Mouse (Mus musculus) ovary, postnatal 36 days (tissue): Measurements from ENCODE around the gene Ano3.
A peak's percentile ranks its signal among the peaks of the same experiment; 100 is the strongest.

ENCODE experiments used
- DNase-seq: peaks from one replicate; pipeline ENCODE4 v3.0.0; 2022; ENCODE audit warnings: low spot score, mixed read lengths

Ano3 gene

DNA sequence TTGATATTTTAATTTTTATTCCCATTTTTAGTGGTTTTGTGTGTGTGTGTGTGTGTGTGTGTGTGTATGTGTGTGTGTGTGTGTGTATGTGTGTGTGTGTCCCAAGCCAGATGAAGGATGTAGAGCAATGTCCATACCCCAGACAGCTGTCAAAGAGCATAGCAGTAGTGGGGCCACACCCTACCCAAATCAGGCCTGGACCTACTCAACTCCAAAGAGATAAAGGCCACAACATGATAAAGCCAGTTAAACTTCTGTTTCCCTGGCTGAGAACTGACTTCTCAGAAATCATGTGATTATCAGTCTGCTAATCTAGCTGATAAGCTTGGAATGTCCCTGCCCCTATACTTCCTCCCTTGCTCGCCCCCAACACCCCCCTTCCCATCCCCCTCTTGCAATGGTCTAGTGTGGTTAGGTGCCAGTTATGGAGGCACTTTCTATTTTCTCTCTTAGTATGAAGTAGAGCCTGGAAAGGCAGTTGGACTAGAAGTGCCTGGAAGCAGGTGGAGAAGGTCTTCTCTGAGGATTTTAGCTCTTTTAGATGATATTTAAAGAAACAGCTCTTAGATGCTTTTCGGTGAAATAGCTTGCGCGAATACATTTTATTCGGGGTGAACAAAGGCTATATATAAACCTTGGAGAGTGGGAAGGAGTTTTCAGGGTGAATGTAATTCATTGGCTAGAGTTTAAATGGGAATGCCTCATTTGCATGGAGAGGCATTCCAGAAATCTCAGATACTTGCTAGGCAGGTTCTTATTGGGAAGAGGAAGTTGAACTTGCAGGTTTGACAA lies 144.2 kb downstream of the Ano3 start:
- no peak for DNase-seq

DNA sequence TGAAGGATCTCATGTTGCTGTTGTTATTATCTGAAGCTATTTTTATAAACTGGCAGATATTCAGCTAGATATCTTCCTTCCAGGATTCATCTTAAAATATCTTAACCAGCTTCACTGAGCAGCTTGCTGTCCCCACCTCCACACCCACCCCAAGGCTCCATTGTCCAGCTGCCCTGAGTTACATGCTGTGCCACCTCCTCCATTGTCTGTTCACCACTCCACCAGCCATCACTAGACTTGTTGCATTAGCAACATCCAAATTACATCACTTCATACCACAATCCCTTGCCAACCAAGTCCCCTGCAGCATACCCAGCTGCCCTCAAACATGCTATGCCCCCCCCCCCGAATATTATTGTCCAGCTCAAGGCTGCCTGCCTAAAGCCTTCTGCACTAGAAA lies 154.8 kb downstream of the Ano3 start:
- no peak for DNase-seq

DNA sequence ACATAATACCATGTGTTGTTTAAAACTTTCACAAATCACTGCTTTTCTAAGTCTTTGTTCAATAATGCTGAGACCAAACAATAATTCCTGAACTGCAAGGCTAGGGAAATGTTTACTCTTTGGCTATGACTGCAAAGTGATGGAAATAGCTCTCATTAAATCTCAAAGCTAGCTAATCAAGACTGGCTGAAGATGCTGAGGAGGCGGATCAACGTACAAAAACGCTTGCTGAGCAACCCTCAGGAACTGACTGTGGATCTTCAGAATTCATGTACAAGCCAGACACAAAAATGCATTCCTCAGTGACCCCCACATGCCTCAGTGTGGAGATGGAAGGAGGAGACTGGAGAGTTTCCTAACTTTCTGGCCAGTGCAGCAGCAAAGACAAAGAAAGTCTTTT lies 155.3 kb downstream of the Ano3 start:
- no peak for DNase-seq

DNA sequence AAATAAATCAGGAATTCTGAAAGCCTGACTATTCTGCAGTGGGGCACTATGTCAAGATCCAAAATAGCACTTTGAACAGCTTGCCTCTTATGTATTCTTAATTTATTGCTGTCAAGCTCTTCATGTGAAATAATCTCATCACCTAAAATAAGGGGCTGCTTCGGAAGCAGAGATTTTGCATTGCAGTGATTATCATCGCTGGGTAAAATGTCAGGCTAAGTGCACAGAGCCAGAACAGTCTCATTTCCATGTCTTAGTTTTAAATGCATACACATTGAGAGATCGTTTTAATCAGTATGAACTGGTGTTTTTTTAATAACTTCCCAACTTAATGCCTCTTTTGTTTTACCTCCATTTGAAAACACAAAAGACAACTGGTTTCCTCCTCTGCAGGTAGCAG lies 163.3 kb downstream of the Ano3 start:
- DNase-seq, result no peak

DNA sequence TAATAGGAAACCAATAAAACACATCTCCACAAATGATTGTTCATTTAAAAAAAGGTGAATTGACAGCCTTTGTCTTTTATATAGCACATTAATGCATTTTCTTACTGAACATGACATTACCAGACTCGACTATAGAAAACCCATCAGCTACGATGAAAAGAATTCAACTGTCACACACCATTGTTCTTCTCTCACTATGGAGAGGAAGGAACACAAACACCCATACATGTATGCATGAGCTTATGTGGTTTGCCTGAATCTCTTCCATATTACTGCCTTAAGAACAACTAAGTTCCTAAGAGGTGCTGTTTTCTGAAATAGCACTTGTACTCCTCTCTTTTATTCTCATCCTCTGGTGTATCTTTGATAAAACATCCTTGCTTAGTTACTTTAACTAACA lies 191.3 kb downstream of the Ano3 start:
- no peak for DNase-seq

DNA sequence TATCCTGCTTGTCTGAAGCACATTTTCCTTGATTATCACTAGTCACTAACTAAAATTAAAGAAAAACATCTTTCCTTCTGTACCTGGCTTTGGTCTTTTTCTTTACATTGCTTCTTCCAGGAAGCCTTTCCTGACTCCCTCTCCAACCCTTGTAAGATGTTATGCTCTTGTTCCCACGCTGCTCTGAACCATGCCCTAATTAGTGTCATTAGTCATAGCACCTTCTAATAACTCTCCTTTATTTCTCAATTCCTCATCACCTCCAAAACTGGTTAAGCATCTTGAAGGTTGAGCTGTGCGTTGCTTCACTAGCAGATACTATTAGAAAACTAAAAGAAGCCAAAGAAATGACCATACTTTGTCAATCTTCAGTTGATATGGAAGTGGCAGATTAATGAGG lies 193.2 kb downstream of the Ano3 start:
- no peak for DNase-seq

DNA sequence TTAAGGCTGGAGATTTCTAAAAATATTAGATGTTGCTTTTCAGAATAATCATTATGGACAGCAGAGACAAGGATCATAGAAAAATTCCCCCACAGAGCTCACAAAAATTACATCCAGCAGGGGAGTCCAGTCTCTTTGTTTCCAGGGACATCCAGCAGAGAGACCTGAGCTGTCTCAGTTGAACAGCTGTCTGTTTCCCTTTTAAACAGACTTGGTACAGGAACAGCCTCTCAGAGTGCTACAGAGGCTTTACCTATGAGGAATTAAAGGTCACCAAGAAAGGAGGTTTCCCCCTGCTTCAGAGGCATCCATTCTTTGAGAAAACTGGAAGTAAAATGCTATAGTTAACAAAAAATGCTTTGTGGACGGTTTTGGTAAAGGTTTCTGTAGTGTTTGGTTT lies 210.2 kb downstream of the Ano3 start:
- no peak for DNase-seq

DNA sequence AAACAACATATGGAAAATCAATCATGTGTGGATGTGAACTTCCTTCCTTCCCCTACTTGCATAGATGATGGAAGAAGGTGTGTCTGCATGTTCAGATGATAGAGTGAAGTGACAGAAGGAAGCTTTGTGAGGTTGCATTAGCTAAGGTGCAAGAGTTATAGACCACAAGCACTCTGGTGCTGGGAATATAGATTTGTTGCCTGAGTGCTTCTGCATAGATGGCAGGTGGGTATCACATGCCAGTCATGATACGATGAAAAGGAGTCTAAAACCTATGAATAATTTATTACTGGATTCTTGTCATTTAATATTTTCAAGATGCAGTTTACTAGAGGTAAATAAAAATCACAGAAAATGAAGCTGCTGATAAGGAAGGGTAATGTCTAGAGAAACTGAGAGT lies 210.9 kb downstream of the Ano3 start:
- DNase-seq, result no peak

DNA sequence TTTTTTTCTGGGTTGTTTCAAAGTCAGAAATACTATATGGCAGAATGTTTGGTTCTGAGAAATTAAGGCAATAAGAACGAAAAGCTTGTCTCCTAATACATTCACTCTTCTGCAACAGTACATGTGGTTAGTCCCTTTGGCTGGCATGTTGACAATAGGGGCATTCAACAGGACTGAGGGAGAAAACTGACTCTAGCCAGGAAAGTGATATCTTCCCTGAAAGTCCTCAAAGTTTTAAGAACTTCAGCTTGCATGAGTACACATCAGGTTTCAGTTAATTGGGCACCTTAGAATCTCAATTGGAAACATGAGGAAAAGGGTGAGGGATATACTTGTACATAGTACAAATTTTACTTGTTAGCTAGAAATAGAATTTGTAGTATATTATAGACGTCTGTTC lies 212.7 kb downstream of the Ano3 start:
- DNase-seq, result no peak

DNA sequence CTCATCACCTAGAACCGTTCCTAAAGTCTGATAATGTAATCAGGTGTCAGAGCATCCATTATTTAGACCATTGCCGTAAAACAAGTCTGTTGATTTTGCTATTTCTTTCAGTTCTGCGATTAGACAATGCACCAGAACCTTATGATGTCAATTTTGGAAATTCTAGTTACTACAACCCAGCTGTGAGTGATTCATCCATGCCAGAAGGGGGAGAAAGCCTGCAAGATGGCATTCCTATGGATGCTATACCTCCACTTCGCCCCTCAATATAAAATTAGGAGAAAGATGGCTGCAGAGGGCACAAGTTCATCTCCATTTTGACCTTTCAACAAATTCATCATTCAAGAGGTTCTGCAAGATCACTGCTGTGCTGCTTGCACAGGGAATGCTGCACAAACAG lies 213.5 kb downstream of the Ano3 start:
- DNase-seq, result no peak

DNA sequence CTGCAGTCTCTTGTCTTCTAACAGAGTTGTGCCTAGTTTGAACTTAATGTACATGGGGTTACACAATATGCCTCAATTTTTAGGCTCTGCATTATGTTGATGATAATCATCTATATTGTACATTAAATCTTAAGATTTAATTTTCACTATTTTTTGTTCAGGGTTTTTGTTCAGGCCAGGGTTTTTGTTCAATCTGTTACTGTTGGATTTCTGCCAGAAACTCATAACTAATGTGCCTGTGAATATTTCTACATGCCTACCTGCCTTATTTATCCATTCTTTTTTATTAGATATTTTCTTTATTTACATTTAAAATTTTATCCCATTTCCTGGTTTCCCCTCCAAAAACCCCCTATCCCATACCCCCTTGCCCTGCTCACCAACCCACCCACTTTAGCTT lies 224.6 kb downstream of the Ano3 start:
- DNase-seq, result no peak

DNA sequence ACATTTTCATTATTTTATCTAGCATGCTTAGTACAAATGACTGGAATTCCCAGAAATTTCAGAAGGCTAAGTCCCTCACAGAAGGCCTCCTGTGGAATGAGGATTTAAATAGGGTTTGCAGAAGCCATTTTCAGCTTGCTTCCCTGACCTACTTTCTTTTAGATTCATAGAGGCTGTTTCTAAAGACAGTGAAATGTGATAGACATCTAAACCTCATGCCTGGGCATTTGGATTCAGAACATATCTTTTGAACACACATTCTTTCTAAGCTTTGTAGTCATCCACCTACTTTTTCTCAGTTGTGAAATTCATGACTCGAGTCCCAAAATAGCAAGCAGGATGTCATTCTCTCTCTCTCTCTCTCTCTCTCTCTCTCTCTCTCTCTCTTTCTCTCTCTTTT lies 228.5 kb downstream of the Ano3 start:
- DNase-seq, result no peak

DNA sequence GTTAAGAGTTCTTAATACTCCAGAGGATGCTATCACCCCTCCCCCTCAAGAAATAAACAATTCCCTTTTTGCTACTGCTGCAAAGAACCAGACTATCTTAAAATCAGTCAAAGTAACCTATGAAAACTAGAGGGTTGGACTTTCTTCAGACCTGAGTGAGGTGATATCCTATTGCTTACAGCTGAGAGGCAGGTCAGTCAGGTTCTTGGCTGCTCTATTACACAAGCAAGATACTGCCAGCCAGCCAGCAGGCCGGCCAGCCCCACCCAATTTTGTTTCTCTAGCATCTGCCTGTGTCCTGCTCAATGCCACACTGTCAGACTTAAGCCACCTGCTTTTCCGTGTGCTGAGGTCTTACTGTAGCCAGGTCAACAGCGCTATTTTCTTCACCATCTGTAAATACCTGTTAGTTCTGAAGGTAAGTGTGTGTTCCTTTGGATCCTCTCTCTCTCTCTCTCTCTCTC lies 229.4 kb downstream of the Ano3 start, which contains the start of gene Muc15:
Muc15 (plus strand) TSS at position 51 of the 464 bp plus-strand sequence.
- DNase-seq, result no peak

DNA sequence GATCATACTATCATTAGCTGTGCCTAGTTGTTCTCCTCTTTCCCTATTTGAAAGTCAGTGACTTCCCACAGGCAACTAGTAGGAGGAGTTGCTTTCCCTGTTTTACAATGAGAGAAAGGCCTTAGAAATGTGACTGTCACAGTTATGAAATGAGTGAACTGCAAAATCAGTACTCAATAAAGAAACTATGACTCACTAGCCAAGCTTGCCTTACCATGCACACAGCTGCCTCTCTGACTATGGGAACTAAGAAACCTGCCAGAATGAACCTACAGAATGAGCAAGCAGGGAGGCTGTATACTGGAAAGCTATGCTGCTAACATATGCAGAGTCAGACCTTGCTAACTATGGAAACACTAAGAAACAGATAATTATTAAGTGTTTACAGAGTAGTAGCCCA lies 231.7 kb downstream of the Ano3 start:
- no peak for DNase-seq

DNA sequence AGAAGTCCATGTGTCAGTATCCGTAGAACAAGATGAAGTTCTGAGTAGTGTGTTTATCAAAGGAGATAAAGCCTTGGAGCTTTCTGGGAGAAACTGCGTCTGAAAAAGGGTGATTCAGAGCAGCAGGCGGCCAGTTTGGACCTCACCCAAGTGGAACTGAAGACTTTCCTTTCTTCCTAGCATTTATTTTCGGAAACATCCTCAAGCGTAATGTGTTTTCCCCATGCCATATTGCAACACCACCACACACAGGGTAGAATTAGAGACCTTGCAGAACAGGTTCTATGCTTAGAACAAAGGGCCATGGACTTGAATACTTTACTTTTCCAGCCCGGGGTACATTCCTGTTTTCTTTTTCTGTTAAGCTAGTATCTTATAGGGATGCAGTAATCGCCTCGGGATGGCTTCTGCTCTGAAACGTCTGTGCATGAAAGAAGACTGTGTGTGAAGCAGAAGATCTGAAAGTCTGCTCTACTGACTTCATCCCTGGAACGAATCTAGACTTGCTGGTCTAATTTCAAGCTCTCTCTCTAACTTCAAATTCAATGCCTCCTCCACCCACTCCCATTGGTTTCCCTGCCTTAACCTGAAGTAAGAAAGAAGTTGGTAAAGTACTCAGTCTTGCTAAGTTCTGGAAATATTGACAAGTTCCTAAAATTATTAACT lies 240.5 kb downstream of the Ano3 start:
- peak; percentile 10 for DNase-seq

DNA sequence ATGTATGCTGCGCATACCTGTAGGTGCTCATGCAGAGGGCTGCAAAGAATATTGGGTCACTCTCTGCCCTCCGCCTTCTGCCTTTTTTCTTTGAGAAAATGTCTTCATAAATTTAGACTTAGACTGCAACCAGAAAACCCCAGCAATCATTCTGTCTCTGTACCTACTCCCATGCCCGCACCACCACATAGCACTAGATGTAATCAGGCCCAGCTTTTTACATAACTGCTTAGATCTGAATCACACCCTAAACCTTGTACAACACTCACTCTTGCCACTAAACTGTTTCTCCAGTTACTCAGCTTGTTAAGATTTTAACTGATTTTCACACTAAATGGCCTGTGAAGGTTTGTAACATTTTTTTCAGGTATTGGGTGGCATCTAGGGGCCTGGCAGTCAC lies 241.3 kb downstream of the Ano3 start:
- no peak for DNase-seq

DNA sequence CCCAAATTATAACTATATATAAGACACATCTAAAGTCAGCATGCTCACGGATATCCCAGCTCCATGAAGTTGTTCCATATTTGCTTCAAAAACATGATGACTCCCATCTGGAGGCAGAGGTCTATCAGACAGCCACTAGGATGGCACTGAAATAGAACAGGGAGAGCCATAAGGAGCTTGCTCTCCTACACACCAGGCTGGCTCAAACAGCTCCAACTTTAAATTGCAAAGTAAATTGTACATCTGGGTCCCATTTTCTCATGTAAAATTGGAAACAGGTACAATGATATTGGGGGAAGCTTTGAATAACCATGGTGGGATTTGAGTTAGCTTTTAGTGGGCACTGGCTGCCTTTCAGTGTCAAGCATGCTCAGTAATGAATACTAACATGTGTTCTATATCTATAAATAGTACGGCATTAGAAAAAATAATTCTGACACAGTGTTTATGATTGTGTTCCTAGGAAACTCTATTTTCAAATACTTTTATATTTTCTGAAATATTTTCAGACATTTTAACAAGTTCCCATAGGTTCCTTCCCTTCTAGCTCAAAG lies 279.6 kb downstream of the Ano3 start:
- DNase-seq, result no peak

DNA sequence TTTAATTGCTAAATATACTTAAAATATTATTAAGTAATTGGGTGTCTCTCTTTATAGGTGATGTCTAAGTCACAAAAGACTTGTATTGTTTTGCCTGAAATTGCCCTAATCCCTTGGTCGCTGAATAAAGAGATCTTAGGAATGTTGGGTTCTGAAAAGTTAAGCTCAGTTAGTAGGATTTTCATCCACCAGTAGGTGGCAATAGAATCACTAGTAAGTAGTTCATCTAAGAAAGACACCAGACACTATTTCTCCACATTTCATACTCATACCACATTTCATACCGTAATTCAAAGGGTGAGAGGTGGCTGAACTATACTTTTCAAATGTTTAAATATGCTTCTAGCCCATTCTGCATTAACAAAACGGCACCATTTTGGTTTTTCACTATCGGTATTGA lies 287.4 kb downstream of the Ano3 start:
- DNase-seq, result no peak

DNA sequence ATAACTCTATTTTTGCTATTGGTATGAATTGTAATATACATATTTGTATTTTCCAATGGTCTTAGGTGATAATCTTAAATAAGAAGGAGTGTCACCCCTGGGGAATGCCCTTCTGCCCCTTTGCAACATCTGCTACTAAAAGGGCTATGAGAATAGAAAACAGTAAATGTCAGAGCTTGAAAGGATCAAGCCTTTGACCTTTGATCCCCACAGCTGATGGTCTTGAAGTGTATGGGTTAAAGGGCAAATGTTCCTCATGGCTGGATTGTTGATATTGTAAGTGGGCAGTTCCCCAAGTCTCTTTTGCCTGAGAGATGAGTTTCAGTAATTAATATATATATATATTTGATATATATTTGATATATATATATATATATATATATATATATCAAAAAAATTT lies 305.9 kb downstream of the Ano3 start:
- no peak for DNase-seq

DNA sequence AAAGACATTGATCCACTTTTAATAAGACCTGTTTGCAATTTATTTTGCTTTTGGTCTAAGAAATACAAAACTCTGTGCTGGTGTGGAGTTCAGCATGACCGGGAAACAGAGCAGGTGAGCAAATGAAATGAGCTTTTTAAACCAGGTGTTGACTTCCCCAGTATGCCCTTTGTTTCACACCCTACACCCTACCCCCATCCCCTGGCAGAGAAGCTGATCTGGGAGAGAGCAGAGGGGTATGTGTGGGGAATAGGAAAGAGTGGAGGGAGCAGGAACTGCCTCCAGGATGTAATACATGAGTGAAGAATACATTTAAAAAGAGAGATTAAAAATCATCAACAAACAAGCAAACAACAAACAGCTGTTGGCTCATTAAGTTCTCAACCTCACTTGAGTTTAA lies 306.4 kb downstream of the Ano3 start:
- DNase-seq, result no peak
